Mouse (Mus musculus) E14TG2a.4 (cell line): Measurements from ENCODE around the gene Fam198a.

ENCODE experiments used
- H3K27me3 ChIP-seq: 2 replicates; pipeline ENCODE4 v1.6.1; 2014; ENCODE audit warnings: low read length, control low read depth; ENCODE audit not compliant: insufficient read depth
- H3K36me3 ChIP-seq: 2 replicates; pipeline ENCODE4 v1.6.1; 2014; ENCODE audit warnings: low read length, control low read depth; ENCODE audit not compliant: insufficient read depth
- H3K4me1 ChIP-seq: replicated peaks from 2 replicates; pipeline ENCODE4 v1.6.1; 2014; ENCODE audit warnings: low read depth, low read length, control low read depth
- H3K4me3 ChIP-seq: replicated peaks from 2 replicates; pipeline ENCODE4 v1.5.1; 2014; ENCODE audit warnings: mild to moderate bottlenecking, low read length
- H3K9me3 ChIP-seq: 2 replicates; pipeline ENCODE4 v1.6.1; 2014; ENCODE audit warnings: low read length, control low read depth
- CTCF ChIP-seq: conservative IDR thresholded peaks from 2 replicates; pipeline ENCODE4 v1.5.1; 2014; ENCODE audit warnings: low read length
- NANOG ChIP-seq: IDR thresholded peaks from 2 replicates; pipeline ENCODE4 v1.6.1; 2014; ENCODE audit warnings: borderline replicate concordance, low read length, mixed read lengths
- POU5F1 ChIP-seq: IDR thresholded peaks from 2 replicates; pipeline ENCODE4 v1.6.1; 2014; ENCODE audit warnings: low read length, borderline replicate concordance

Gene Fam198a

DNA sequence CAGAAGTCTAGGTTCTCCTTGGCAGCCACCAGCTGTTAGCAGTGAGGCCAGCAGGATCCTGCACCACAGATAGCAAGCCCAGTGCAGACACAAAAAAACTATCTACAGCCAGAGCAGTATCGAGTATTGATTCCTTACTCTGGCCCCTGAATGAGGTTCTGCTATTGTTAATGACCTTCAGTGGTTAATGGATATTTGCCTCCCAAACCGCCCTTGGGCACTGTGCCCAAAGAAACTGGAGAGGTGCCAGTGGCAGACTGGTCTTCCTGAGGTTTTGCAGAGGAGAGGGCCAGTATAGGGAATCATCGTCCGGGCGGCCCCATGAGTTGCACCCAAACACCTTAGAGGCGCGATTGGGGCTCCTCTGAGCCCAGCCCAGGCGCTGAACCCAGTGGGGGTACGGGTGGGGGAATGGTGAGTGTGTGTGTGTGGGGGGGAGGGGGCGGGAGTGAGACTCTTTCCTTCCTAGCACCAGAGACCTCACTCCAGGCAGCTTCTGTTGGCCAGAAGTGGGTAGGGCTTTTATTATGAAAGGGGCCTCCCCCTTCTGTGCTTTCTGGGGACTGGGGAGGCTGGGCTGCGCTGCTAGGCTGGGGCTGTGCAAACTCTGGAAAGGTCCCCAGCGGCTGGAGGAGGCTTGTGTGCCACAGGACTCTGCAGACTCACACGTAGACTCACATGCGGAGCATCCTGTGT lies at the start of gene Fam198a:
Gene Fam198a, plus strand, starts transcription at position 571 of the 696 bp plus-strand sequence.
- Histone ChIP-seq H3K4me1 (peaks cover 15% of the 10 kb centered on the region), H3K9me3 (no peaks in the 10 kb centered on the region), H3K27me3 (peaks cover 24% of the 10 kb centered on the region), H3K4me3 (peak within 1 kb of the TSS; percentile 67), H3K36me3 (no peaks in the 10 kb centered on the region)
- TF ChIP-seq NANOG (no peak), POU5F1 (no peak), CTCF (no peak)

DNA sequence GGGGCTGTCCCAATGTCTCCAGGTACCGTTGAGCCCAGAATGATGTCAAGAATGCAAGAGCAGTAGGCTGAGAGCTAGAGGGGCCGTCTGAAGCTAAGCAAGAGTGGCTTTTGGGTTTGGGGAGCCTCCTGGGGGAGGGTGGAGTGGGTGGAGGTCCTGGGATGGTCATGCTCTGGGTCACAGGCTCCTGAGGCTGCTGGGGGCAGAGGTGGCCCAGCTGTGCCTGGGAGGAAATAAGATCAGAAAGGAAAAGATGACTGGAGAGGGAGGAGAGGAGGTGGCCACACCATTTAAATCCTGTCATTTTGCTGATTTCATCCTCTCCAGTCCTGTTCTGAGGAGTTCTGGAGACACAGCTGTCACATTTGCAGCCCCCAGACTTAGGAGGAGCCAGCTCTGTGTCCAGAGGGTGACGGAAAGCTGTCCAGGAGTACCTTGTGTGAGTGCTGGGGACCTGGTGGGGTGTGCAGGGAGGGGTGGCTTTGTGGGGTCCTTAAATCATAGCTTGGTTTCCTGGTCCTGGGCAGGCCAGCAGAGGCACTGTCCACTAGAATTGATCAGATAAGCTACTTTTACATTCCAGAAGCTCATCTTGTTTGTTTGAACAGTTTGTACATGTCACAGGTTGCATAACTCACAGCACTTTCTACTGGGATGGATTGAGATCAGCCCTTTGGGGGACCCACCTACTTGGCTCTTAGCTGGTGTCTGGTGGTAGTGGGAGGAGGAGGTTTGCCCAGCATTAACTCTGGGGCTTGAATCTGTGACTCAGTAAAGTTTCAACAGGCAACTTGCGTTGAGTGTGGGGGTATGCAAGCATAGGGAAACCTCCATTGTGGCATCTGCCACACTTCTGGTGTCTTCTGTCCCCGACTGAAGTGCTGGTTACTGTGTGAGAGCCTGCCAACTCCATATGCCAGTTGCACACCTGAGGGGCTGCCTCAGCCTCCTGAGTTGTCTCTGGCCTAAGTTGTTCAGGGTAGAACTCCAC lies 48.8 kb upstream of the Fam198a start:
- TF ChIP-seq POU5F1: no peak
- TF ChIP-seq NANOG: no peak
- no peak for TF ChIP-seq CTCF
- no peaks in the 10 kb centered on the region for H3K9me3 ChIP-seq
- peaks cover under 1% of the 10 kb centered on the region; the same call in 1 of the 2 replicates for H3K4me1 ChIP-seq
- H3K27me3 ChIP-seq: peaks cover 9% of the 10 kb centered on the region
- H3K4me3 ChIP-seq: no peak overlapping the region
- no peaks in the 10 kb centered on the region for H3K36me3 ChIP-seq

DNA sequence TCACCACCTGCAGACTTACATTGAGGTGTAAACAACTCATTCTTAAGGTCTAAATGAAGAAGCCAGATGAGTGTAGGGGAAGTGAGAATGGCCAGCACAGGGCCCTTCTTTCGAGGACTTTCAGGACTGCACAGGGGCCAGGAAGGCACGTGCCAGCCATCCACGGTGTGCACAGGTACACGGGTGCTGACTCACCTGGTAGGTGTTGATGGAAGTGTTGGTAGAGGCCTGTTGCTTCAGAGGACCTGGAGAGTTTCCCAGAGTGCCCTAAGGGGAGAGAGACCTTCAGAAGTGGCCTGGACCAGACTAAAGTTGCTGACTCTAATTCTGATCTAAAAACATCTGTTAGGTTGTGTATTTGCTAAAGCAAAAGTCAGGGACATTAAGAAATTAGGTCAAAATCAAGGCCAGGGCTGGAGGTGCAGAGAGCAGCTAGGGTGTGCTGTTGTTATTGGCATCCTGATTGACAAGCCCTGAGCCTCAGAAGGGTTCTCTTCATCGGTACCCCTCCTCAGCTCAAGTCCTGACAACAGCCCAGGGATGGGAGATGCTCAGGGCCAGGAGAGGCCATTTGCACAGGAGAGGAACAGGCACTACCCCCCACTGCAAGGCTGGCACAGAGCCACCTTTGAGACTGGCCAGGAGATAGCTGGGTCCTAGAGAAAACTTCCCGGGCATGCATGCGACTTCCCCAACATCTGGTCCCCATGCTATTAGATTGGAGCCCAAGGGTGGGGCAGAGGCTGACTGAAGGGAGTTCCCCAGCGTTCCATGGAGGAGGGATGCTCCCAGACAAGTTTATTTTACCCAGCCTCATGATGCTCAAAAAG lies 47.1 kb upstream of the Fam198a start:
- Histone ChIP-seq H3K36me3 (no peaks in the 10 kb centered on the region), H3K4me3 (no peak overlapping the region), H3K9me3 (no peaks in the 10 kb centered on the region), H3K4me1 (peaks cover 9% of the 10 kb centered on the region; the same call in 1 of the 2 replicates), H3K27me3 (peaks cover 15% of the 10 kb centered on the region)
- no peak for TF ChIP-seq POU5F1
- no peak for TF ChIP-seq CTCF
- TF ChIP-seq NANOG: no peak

DNA sequence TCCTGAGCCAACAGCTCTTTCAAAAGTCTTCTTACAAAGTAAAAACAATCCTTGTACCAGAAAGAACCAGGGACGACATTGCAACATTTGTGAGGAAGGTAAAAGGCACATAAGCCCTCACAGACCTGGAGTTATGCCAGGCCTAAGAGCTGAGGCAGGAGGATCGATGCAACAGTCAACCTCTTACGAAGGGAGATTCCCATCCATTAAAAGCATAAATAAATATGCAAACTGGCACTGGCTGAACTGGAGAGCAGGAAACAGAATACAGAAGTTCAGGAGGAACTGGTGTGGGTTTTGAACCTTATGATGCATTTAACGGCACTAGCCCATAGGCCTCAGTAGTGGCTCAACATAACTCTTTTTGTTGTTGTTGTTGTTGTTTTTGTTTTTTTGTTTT lies 46.5 kb upstream of the Fam198a start:
- Histone ChIP-seq H3K4me3 (no peak overlapping the region), H3K27me3 (peaks cover 15% of the 10 kb centered on the region), H3K36me3 (no peaks in the 10 kb centered on the region), H3K9me3 (no peaks in the 10 kb centered on the region), H3K4me1 (peaks cover 9% of the 10 kb centered on the region; the same call in 1 of the 2 replicates)
- no peak for TF ChIP-seq POU5F1
- TF ChIP-seq NANOG: no peak
- TF ChIP-seq CTCF: no peak

DNA sequence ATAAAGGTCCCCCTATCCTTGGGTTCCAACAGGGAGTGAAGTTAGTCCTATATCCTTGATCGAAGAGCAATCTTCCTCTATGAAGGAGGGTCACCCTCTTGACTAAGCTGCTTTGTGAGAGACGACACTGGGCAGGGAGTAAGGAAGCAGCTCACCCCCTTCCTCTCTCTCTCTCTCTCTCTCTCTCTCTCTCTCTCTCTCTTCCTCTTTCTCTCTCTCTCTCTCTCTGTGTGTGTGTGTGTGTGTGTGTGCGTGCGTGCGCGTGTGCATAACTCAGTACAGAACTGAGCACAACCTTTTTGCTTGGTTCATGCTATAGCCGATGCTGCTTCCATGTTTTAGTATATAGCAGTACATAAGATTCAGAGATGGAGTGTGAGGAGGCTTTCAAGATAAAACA lies 45.8 kb upstream of the Fam198a start:
- Histone ChIP-seq H3K4me3 (no peak overlapping the region), H3K27me3 (peaks cover 20% of the 10 kb centered on the region)
- TF ChIP-seq POU5F1 (no peak), CTCF (no peak), NANOG (no peak)

DNA sequence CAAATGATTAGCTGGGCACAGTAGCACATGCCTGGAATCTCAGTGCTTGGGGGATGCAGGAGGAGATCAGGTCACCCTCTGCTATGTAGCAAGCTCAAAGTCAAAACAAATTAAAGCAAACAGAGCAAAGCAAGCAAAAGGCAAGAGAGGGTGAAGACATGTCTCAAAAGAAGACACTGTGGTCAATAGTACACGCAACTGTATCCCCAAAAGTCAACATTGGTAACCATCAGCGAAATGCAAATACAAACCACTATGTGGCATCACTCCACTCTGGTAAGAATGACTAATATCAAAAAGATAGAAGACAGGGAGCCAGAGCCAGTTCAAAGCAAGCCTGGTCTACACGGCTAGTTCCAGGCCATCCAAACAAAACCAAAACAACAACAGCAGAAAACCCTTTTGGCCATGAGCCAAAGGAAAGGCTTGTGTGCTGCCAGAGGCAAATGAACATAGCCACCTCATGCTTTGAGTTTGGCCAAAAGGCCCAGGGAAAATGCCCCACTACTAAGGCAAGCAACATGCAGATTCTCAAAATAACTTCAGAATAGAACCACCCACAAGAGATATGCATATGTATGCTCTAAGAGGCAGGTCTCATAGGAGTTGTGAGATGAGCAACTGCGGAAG lies 45.1 kb upstream of the Fam198a start:
- Histone ChIP-seq H3K9me3 (no peaks in the 10 kb centered on the region), H3K4me1 (peaks cover 9% of the 10 kb centered on the region; the same call in 1 of the 2 replicates), H3K4me3 (no peak overlapping the region), H3K36me3 (no peaks in the 10 kb centered on the region), H3K27me3 (peaks cover 24% of the 10 kb centered on the region)
- TF ChIP-seq CTCF (no peak), POU5F1 (no peak), NANOG (no peak)

More for the DNA sequence above, 45.8 kb upstream of the Fam198a start:
- Histone ChIP-seq H3K36me3 (no peaks in the 10 kb centered on the region), H3K4me1 (peaks cover 9% of the 10 kb centered on the region; the same call in 1 of the 2 replicates), H3K9me3 (no peaks in the 10 kb centered on the region)

DNA sequence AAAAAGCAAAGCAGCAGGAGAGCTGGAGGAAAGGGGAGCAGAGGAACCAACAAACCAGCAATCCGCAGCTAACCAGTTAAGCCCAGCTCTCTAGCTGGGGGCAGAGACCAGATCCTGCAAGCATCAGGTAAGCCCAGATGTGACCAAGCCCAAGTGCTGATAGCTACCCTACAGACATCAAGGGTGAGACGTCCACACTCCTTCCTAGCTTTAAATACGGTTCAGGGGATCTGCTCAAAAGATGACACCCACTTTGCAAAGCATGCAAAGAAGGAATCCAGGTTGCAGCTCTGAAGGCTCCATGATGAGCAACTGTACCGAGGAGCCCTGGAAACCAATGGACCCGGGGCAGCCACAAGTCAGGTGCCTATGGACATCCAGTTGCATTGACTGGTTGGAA lies 44.3 kb upstream of the Fam198a start:
- Histone ChIP-seq H3K9me3 (no peaks in the 10 kb centered on the region), H3K36me3 (no peaks in the 10 kb centered on the region), H3K4me3 (no peak overlapping the region), H3K4me1 (peaks cover 9% of the 10 kb centered on the region; the same call in 1 of the 2 replicates), H3K27me3 (peaks cover 25% of the 10 kb centered on the region)
- no peak for TF ChIP-seq NANOG
- no peak for TF ChIP-seq POU5F1
- TF ChIP-seq CTCF: no peak
